Mouse (Mus musculus): ENCODE results near the gene 1600012H06Rik. TPM values are rescaled to one million over a fixed set of nuclear protein-coding genes. Genes with fewer than 3 reads are reported as not detected.
"Not testable (repeated sequence)": the region's sequence is repeated elsewhere in the genome, so short reads cannot be mapped to it uniquely, and the experiment has no call there.

Gene 1600012H06Rik
- polyA plus RNA-seq, 1 experiment = 8.3 TPM

GRCm38 (mm10) chr17:14960520-14960919 is 17.5 kb downstream of the 1600012H06Rik start:
- no peak for TF ChIP-seq POLR2A (IDR thresholded peaks at IDR 0.05; ENCODE audit: insufficient read length, low read depth)
- TF ChIP-seq CEBPB (IDR thresholded peaks at IDR 0.05; ENCODE audit: insufficient read depth, poor library complexity, severe bottlenecking) = no peak
- TF ChIP-seq MAX (IDR thresholded peaks at IDR 0.05; ENCODE audit: low read depth) = no peak
- no peak for TF ChIP-seq E2F4 (IDR thresholded peaks at IDR 0.05; ENCODE audit: insufficient read depth)
- no peak for TF ChIP-seq REST (IDR thresholded peaks at IDR 0.05; ENCODE audit: insufficient read depth, insufficient read length)
- no peak for TF ChIP-seq TCF12 (IDR thresholded peaks at IDR 0.05; ENCODE audit: insufficient read depth, poor library complexity, severe bottlenecking)
- no peak for TF ChIP-seq POLR2AphosphoS2 (IDR thresholded peaks at IDR 0.05; ENCODE audit: insufficient read length, low read depth)
- H3K36me3 ChIP-seq (ENCODE audit: control insufficient read depth, insufficient read depth) = peaks cover 33% of the 10 kb centered on the region
- H3K4me2 ChIP-seq (ENCODE audit: low read depth) = peak overlapping the region; percentile 80
- no peaks in the 10 kb centered on the region for H3K27me3 ChIP-seq (ENCODE audit: control insufficient read depth, insufficient read depth, insufficient read length)
- peak overlapping the region; percentile 100 for H3ac ChIP-seq (ENCODE audit: control insufficient read depth, insufficient read length)
- H3K79me2 ChIP-seq (ENCODE audit: control insufficient read depth, insufficient read depth) = peaks cover 50% of the 10 kb centered on the region
- H3K4me3 ChIP-seq = peak overlapping the region; percentile 61

- H3K36me3 ChIP-seq (ENCODE audit: control insufficient read depth, insufficient read depth) = peaks cover 28% of the 10 kb centered on the region
- TF ChIP-seq POLR2AphosphoS2 (IDR thresholded peaks at IDR 0.05; ENCODE audit: insufficient read length, low read depth) (peak; percentile 61), POLR2A (IDR thresholded peaks at IDR 0.05; ENCODE audit: insufficient read length, low read depth) (peak; percentile 71)
These were observed 18.1 kb downstream of the 1600012H06Rik start, which contains the start of gene Phf10 for GRCm38 (mm10) chr17:14960951-14961556. Gene Phf10 (minus strand): TSS chr17:14961273.

GRCm38 (mm10) chr17:14961557-14962154 is 18.7 kb downstream of the 1600012H06Rik start:
- not testable (repeated sequence) for H3K4me3 ChIP-seq; H3K27me3 ChIP-seq (ENCODE audit: control insufficient read depth, insufficient read depth, insufficient read length); H3K4me2 ChIP-seq (ENCODE audit: low read depth)
- peaks cover 39% of the 10 kb centered on the region for H3K79me2 ChIP-seq (ENCODE audit: control insufficient read depth, insufficient read depth)
- peak overlapping the region; percentile 100 for H3ac ChIP-seq (ENCODE audit: control insufficient read depth, insufficient read length)
- peaks cover 22% of the 10 kb centered on the region for H3K36me3 ChIP-seq (ENCODE audit: control insufficient read depth, insufficient read depth)

More at GRCm38 (mm10) chr17:14960951-14961556, 18.1 kb downstream of the 1600012H06Rik start, which contains the start of gene Phf10:
- peaks cover 45% of the 10 kb centered on the region for H3K79me2 ChIP-seq (ENCODE audit: control insufficient read depth, insufficient read depth)
- not testable (repeated sequence) for H3K27me3 ChIP-seq (ENCODE audit: control insufficient read depth, insufficient read depth, insufficient read length)
- peak within 1 kb of the TSS; percentile 100 for H3ac ChIP-seq (ENCODE audit: control insufficient read depth, insufficient read length)
- peak within 1 kb of the TSS; percentile 80 for H3K4me2 ChIP-seq (ENCODE audit: low read depth)
- peak within 1 kb of the TSS; percentile 61 for H3K4me3 ChIP-seq

GRCm38 (mm10) chr17:14968373-14968913 is 25.5 kb downstream of the 1600012H06Rik start:
- H3K36me3 ChIP-seq (ENCODE audit: control insufficient read depth, insufficient read depth); H3K79me2 ChIP-seq (ENCODE audit: control insufficient read depth, insufficient read depth); H3K4me2 ChIP-seq (ENCODE audit: low read depth); H3ac ChIP-seq (ENCODE audit: control insufficient read depth, insufficient read length); H3K4me3 ChIP-seq; H3K27me3 ChIP-seq (ENCODE audit: control insufficient read depth, insufficient read depth, insufficient read length): not testable (repeated sequence)

GRCm38 (mm10) chr17:14977718-14978361 is 34.9 kb downstream of the 1600012H06Rik start:
- H3K36me3 ChIP-seq (ENCODE audit: control insufficient read depth, insufficient read depth); H3ac ChIP-seq (ENCODE audit: control insufficient read depth, insufficient read length); H3K4me3 ChIP-seq; H3K27me3 ChIP-seq (ENCODE audit: control insufficient read depth, insufficient read depth, insufficient read length); H3K4me2 ChIP-seq (ENCODE audit: low read depth); H3K79me2 ChIP-seq (ENCODE audit: control insufficient read depth, insufficient read depth): not testable (repeated sequence)

GRCm38 (mm10) chr17:14978362-14979038 is 35.5 kb downstream of the 1600012H06Rik start, which contains the start of the genes 9030025P20Rik and Gm3417:
Gene 9030025P20Rik (plus strand): TSS chr17:14978468.
Gene Gm3417 (minus strand): TSS chr17:14978790.
- not testable (repeated sequence) for H3K4me2 ChIP-seq (ENCODE audit: low read depth); H3ac ChIP-seq (ENCODE audit: control insufficient read depth, insufficient read length); H3K36me3 ChIP-seq (ENCODE audit: control insufficient read depth, insufficient read depth); H3K79me2 ChIP-seq (ENCODE audit: control insufficient read depth, insufficient read depth); H3K4me3 ChIP-seq; H3K27me3 ChIP-seq (ENCODE audit: control insufficient read depth, insufficient read depth, insufficient read length)

GRCm38 (mm10) chr17:14990116-14990702 is 47.2 kb downstream of the 1600012H06Rik start:
- not testable (repeated sequence) for H3ac ChIP-seq (ENCODE audit: control insufficient read depth, insufficient read length); H3K27me3 ChIP-seq (ENCODE audit: control insufficient read depth, insufficient read depth, insufficient read length); H3K4me3 ChIP-seq; H3K79me2 ChIP-seq (ENCODE audit: control insufficient read depth, insufficient read depth); H3K36me3 ChIP-seq (ENCODE audit: control insufficient read depth, insufficient read depth)
- H3K4me2 ChIP-seq (ENCODE audit: low read depth) = peak overlapping the region; percentile 65

GRCm38 (mm10) chr17:14992522-14993138 is 49.6 kb downstream of the 1600012H06Rik start:
- not testable (repeated sequence) for H3K79me2 ChIP-seq (ENCODE audit: control insufficient read depth, insufficient read depth); H3K36me3 ChIP-seq (ENCODE audit: control insufficient read depth, insufficient read depth); H3K27me3 ChIP-seq (ENCODE audit: control insufficient read depth, insufficient read depth, insufficient read length); H3K4me3 ChIP-seq; H3K4me2 ChIP-seq (ENCODE audit: low read depth); H3ac ChIP-seq (ENCODE audit: control insufficient read depth, insufficient read length)

GRCm38 (mm10) chr17:14993139-14993832 is 50.3 kb downstream of the 1600012H06Rik start:
- H3K36me3 ChIP-seq (ENCODE audit: control insufficient read depth, insufficient read depth); H3K27me3 ChIP-seq (ENCODE audit: control insufficient read depth, insufficient read depth, insufficient read length); H3ac ChIP-seq (ENCODE audit: control insufficient read depth, insufficient read length); H3K79me2 ChIP-seq (ENCODE audit: control insufficient read depth, insufficient read depth); H3K4me3 ChIP-seq; H3K4me2 ChIP-seq (ENCODE audit: low read depth): not testable (repeated sequence)
